Mouse (Mus musculus): ENCODE measurements around the gene Bbs9. TPM values are rescaled to one million over a fixed set of nuclear protein-coding genes. Genes with fewer than 3 reads are reported as not detected.

Gene Bbs9
- total RNA-seq, 4 experiments from 2014 or later: 13.9 to 15.2 (median 14.9) TPM

DNA sequence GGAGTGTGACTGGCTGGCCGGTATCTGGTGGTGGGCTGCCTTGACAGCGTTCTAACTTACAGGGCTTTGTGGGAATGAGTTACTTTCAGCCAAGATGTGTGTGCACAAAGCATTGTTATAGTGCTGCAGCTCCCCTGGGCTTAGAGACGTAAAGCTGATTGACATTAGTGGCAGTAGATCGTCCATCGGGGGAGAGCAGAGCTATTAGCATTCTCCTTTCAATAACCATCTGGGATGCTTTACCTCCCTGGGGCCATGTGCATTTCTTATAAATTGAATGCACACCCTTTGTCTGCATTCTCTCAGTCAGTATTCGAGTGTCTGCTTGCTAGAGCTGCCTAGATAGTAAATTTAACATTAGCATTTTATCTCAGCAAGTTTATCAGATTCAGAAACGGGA is 214.7 kb downstream of the Bbs9 start:
- no peak for DNase-seq (ENCODE audit: low spot score)

DNA sequence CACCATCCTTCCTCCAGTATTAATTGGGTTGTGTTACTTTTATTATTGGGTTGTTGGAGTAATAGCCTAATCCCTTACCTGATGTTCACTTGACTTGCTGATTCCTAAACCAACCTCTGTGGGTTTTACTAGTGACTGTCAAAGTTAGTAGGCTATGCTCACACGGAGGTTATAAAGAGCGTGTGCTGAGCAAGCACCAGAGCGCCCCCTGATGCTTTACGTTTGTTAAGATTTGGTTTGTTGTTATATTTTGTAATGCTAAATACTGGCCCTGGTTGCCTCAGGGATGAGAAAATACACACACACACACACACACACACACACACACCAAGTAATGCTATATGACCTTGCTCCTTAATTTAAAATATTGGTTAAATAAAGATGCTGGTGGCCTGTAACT is 219.9 kb downstream of the Bbs9 start:
- no peak for DNase-seq (ENCODE audit: low spot score)

DNA sequence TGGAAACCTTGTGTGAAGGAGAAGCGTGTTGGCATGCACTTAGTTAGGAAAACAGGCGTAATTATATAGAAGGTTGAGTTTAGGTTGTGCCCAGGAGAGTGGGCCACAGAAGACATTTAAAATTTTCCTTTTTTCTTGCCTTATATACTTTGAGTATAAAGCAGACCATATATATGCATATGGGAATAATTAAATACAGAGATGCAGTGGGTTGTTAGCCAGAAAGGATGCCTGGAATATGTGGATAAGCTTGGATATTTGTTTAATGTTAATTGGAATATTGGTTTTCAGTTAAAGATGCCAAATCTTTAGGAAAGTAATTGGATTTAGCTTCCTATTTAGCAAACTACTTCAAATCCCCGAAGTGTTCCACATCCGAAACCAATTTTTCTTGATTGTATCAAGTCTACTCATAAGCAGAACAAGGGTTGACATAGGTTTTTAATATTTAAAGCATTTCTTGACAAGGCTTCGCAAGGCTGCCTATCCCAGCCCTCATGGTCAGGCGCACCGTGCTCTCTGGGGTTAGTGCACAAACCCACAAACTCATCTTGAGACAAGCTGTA is 221.4 kb downstream of the Bbs9 start:
- DNase-seq (ENCODE audit: low spot score): no peak

DNA sequence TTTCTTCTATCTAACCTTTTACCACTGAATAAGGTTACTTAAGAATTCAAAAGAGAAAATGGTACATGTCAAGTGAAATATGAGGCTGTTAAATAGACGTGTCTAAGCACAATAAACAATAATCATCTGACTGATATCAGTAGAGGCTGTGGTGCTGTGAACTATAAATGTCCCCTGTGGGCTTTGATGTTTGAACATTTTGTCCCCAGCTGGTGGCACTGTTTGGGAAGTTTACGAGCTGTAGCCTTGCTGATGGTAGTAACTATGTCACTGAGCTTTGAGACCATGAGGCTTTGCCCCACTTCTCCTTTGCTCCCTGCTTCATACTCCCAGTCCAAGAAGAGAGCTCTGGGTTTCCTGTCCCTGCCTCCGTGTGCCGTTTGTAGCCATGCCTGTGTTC is 222.3 kb downstream of the Bbs9 start:
- DNase-seq (ENCODE audit: low spot score): no peak

DNA sequence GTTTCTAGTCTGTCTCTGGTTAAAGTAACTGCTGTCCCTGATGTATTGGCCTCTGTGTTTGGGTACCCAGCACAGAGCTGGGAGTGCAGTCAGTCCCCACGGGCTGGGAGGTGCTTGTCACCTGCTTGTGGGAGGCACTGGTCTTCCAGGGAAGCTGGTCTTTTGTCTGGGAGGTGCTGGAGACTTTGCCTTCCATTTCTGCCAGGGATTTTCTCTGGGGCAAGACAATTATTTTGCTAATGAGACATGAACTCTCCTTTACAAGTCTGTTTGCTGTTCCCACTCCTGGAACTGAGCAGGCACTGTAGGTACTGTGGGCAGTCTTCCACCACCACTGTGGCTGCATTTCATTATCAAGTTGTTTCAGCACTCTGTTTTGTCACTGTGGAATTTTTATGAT is 223.0 kb downstream of the Bbs9 start:
- DNase-seq (ENCODE audit: low spot score): no peak

DNA sequence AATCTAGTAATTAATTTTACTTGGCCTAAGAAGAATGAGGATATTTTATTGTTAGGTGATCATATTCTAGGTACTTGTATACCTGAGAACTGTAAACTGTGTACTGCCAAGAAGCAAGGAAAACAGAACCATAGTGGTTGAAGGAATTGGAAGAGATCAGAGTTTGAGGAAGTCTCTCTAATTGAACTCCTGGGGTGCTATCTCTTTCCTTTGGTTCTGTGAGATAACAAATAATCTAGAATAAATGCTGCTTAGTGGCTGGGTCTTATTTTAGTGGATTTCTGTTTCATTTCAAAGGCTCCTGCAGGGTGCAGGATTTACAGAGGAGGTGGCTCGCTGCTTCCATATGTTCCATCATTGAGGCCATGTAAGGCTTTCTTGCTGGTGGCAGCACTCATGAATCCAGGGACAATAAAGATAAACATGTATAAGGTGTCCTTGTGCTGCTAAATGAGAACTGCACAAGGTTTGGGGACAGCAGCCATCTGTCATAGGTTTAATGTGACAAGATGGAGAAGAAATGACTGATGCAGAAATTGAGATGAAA is 226.6 kb downstream of the Bbs9 start:
- no peak for DNase-seq (ENCODE audit: low spot score)

DNA sequence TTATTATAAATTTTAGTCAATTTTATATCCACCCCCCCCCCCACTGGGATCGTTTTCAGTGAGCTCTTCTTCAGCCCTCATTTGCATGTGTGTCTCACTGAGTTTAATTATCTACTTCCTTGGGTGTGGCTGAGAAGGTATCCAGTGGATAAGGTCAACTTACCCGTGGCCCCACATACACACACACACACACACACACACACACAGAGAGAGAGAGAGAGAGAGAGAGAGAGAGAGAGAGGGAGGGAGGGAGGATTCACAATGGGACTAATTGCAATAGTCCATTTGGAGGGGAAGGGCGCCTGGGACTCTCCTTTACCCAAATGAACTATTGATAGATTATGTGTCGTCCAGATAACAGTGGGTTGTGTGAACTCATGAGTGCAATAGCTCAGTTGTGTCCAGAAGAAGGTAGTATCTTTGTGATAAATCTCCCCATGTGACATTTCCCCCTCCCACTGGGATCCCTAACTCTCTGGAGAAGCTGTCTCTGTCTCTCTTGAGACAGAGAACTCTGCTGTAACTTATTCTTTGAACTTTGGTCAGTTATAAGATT is 227.4 kb downstream of the Bbs9 start:
- no peak for DNase-seq (ENCODE audit: low spot score)

DNA sequence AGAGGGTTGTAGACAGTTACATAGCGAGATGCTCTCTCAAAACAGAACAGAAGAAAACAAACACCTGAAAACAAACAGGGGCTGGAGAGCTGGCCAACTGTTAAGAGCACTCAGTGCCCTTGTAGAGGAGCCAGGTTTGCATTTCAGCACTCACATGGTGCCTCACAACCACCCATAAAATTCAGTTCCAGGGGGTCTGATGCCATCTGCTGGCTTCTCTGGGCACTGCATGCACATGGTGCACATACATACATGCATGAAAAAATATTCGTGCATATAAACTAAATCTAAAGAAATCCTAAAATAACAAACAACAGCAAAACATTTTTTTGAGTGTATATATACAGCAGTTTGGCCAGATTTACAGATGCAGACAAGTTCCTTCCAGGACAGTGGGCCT is 228.0 kb downstream of the Bbs9 start:
- no peak for DNase-seq (ENCODE audit: low spot score)

DNA sequence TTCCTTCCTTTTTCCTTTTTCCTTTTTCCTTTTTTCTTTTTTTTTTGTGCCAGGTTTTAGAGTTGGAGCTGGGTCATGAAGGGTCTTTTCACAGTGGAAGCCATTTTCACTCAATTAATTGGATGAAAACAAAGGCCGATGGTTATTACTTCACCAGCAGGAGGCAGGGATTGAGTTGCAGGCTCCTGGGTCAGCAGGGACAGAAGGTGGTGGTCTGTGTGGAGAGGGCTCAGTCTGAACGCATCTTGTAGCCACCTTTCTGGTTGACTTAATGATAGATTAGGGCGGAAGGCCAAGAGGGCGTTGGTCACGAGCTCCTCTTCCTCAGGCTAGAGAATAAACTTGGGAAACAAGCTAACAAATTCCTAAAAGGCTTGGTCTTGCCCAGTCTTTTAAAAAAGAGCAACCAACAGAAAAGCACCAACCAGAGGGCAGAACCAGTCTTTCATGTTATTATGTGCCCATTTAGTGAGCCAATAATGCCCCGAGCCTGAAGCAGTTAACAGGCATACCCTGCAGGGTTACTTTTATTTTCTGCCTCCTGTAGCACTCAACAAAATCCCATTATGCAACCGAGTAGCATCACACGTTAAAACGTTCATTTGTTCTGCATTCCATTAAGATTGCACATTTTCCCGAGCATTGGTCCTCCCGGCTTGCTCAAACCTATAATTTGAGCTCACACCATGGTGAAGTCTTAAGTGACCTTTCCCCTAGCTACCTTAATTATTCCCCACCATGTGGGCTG is 231.8 kb downstream of the Bbs9 start:
- no peak for DNase-seq (ENCODE audit: low spot score)

DNA sequence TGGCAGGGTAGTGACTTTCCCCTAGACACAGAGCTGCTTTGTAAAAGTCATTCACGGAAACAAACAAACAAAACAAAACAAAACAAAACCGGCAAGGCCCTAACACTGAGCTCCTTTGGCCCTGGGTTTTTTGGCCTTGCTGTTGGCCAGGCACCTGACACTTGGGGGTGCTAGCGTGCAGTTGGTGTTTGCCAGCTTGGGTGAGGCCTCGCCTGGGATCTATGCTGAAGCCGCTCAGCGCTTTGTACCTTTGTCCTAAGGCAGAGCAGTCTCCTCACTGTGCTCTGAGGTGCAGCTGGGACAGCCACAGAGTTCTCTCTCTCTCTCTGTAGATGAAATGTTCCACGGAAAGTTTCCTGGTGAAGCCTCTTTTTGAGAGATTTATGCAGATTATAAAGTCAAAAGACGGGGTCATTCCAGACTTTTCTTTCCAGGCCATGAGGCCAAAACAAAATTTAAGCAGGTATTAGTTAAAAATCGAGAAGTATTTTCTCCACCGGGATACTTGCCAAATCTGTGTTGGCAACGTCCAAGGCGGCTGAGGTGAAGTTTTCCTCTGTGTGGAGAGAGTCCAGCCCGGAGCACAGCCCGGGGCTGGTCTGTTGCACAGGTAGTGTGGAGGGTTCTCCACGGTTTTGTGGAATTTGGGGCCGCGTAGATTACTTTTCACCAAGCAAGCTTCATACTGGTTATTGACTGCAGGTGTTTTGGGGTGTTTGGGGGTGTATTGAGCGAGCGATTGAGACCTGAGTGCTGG is 233.6 kb downstream of the Bbs9 start:
- DNase-seq (ENCODE audit: low spot score): peak; percentile 63

DNA sequence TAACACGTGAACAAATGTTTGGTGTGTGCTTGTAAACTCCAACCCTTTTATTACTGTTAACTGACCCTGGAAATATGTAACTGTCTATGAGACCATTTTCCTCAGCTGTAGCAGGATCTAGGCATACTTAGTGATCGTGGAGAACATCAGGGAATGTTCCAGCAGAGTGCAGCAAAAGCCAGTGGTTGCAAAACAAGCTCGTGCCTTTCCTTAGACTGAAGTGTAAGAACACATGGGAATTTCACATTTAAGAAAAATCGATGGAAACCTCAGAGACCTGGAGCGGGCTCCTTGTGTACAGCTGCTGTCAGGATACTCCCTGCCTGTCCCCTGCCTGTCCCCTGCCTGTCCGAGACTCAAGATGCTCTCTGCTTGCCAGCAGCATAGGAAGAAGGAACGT is 234.5 kb downstream of the Bbs9 start:
- DNase-seq (ENCODE audit: low spot score): no peak

DNA sequence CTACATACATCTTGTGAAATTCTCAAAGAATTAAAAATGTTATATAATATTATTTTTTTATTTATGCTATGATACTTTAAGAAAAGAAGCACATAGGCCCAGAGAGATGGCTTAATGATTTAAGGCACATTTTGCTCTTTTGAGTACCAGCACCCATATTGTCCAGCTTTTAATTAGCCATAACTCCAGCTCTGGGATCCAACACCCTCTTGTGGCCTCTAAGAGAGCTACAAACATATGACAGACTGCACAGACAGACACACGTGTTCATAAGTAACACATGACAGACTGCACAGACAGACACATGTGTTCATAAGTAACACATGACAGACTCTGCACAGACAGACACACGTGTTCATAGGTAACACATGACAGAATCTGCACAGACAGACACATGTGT is 235.8 kb downstream of the Bbs9 start:
- no peak for DNase-seq (ENCODE audit: low spot score)

DNA sequence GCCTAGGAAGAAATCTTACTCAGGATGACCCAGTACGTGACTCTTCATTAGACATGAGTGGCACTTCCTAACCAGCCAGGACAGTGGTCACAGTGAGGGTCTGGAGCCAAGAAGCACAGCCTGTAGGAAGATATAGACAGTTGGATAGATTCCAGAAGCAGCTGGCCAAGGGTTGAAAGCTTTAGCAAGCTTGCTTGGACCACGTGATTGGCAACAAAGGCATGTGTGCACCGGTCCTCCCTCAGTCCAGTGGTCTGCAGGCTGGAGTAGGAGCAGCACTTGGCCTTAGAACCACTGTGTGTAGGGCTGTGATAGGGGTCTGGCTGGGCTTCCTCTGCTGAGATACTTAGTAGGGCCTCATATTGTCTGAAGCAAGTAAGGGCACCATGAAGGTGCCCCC is 237.2 kb downstream of the Bbs9 start:
- no peak for DNase-seq (ENCODE audit: low spot score)

DNA sequence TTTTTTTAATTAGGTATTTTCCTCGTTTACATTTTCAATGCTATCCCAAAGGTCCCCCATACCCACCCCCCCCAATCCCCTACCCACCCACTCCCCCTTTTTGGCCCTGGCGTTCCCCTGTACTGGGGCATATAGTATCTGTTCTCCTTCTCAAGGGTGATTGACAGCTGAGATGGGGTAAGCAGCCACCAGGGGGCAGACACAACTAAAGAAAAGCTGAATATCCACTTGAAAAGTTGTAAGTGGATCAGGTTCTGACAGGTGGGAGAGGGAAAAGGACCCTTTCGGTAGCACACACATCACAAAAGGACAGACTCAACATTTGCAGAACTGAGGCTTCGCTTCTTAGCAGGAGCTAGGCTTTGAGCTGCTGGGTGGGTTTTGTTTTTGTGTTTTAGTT is 237.8 kb downstream of the Bbs9 start:
- peak; percentile 51 for DNase-seq (ENCODE audit: low spot score)

DNA sequence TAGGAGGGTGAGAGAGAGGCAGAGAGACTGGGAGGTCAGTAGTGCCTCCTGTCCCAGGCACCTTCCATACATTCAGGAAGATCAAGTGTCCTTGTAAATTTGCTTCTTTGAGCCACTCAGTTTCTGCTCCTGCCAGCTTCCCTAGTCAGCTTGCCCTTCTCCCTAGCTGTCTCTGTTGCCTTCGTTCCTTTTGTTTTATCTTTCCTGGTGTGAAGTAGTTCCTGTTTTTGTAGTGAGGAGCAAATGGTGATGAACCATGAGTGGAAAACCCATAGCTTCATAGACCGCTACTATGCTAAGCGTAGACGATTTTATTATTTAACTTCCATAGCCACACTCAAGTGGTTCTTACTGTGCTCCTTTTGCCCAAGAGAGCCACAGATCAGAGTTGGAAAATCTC is 242.1 kb downstream of the Bbs9 start:
- DNase-seq (ENCODE audit: low spot score): no peak

DNA sequence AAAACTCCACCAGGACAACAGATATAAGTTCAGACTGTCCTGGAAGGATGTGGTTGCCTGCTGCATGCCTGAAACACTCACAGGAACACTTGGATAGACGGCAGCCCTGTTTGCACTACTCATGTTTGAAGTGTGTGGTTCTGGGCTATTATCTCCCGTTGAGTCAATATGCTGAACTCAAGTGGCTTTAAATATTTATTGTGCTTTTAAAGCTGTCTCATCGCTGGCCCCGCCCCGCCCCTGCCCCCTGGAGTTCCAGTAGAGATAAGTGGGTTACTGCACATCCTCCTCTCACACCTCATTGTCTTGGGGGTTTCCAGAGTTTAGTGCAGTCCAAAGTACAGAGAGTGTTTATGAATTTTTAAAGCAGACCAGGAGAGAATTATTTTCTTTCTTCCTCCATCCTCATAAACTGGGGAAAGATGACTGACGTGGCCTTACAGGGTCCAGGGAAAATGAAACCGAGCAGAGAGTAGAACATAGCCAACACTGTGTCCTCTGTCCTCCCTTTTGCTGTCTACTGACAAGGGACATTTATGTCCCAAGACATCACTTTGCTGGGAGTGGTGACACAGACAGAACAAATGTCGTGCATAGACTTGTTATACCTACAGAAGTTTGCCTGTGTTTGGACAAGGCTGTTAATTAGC is 242.8 kb downstream of the Bbs9 start:
- DNase-seq (ENCODE audit: low spot score): no peak

DNA sequence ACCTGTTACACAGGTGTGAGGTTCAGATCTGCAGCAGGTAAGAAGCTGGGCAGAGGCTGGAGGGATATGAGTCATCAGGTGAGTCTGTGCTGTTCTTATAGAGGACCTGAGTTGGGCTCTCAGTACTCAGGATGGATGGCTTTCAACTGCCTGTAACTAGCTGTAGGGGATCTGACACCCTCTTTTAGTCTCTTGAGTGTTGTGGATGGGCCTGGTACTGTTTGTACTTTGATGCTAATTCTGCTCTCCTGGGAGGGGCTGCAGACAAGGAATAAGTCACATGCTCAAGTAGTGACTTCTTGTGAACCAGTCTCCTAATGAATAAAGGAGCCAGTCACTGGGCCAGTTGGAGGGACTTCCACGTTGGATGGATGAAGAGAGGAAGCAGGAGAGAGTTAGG is 257.1 kb downstream of the Bbs9 start:
- DNase-seq (ENCODE audit: low spot score): no peak

DNA sequence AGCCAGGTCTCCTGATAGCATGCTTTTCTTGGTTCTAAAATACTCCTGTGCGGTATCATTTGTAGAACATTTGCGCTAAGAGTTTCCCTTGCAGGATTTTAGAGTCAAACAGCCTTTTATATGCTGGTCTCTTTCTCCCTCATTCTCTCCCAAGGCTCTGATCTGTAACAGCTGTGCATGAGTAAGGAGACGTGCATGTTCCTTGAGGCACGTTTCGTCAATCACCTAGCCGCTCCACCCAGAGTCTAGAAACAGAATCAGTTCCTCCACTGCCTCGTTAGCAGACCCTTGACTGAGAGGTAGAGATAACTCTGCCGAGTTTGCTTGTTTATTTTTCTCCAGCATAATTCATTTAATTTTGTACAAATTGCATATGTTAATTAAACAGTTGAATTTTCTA is 259.4 kb downstream of the Bbs9 start:
- no peak for DNase-seq (ENCODE audit: low spot score)

DNA sequence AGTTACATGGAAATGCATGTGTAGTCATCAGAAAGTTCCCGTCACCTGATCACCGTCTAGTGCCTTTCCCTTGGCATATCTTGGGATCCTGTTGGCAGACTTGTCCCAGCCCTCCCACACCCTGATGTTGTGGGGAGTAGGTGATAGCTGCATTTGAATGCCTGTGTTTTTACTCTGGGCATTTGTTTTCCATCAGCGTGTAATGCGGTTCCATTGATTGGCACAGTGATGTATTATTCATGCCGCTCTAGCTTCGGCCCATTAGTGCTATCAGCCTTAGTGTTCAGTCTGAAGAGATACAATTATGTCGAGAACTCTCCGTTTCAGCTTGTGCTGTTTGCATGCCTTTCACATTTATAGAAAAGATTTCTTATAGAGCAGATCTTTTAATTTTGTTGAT is 259.9 kb downstream of the Bbs9 start:
- DNase-seq (ENCODE audit: low spot score): no peak

DNA sequence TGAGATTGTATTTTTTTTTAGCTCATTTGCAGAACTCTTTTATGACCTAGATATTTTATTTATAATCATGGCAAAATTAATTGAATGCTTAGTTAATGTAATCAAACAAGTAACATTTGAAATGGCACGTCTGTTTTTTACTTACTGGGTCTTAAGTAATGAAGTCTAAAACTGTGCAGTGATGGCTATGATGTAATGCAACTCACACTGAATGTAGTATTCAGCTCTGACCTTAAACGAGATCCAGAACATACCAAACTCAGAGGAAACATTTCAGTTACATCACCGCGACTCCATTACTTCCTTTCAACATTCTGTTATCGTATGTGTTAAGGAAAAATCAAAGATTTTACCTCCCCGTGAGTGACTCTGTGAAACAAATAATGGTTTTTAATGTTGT is 262.4 kb downstream of the Bbs9 start:
- DNase-seq (ENCODE audit: low spot score): no peak

DNA sequence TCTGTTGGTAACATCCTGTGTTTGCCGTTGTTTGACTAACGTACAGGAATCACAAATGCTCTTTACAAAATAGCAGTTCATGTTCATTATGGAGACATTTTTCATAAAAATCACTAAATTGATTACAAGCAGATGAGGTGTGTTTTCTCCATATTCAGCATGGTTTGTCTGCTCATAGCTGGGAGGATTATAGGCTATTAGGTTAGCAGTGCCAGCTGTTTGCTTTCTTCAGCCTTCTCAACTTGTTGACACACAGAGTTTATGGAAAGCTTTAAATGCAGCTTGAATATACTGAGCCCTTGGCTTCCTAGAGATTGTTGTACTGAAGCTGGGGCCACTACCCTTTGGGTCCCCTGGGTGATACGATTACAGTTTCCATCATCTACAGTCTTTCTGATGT is 263.3 kb downstream of the Bbs9 start:
- no peak for DNase-seq (ENCODE audit: low spot score)

DNA sequence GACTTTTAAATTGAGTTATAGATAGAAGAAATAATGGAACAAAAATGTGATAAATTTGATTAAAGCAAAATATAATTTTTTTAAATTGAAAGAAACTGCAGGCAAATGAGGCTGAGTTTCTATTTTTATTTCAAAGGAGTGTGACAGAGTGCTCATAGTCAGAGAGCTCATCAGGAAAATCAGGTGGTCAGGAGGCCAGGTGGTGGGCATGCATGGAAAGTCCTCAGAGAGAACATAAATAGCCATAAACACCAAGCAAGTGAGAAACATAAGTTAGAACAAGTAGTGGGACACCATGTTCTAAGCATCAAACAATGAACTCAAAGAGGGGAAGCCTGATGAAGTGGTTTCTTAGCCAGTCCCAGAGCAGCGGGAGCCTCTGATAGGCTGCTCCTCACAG is 266.5 kb downstream of the Bbs9 start:
- no peak for DNase-seq (ENCODE audit: low spot score)
